Mouse (Mus musculus): Measurements from ENCODE around the gene Recql.

Recql gene

DNA sequence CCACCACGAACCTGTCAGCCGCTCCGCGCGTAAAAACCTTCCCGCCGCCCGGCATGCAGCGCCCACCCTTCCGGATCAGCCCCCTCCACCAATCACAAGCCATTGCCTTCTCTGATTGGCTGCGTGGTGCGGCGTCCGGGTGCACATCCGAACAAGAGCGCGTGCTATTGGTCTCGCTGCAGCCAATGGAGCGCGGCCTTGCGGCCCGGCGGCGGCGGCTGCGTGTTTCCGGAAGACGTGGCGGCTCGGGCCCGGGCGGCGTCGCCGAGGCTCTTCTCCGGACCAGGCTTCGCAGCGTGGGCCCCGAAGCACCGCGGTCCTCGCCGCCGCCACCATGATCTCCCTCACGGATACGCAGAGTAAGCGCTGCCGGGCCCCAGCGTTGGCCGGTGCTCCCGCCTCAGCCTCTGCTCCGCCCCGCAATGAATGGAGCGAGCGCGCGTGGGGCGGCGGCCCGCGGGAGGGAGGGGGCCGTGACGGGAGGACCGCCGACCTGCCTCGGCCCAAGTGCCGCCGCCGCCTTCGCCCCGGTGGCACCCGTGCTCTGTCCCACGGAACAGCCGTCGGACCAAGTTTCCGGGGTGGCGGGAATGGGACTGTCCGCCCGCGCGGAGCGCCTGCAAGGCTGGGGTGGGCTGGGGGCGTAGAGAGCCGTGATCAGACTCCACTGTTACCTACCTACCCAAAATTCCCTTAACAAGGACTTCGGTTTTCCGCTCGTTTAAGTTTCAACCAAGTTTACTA is at the start of gene Recql, which contains the start of gene Golt1b:
TSS of gene Recql (minus strand) at position 77 of the 744 bp plus-strand sequence.
TSS of gene Golt1b (plus strand) at position 211 of the 744 bp plus-strand sequence.
- in situ Hi-C loops (cut with MboI), result loop anchor here (25.0 kb wide), 1 partner anchor 375 kb away; the partner anchor contains the start of gene Cmas

DNA sequence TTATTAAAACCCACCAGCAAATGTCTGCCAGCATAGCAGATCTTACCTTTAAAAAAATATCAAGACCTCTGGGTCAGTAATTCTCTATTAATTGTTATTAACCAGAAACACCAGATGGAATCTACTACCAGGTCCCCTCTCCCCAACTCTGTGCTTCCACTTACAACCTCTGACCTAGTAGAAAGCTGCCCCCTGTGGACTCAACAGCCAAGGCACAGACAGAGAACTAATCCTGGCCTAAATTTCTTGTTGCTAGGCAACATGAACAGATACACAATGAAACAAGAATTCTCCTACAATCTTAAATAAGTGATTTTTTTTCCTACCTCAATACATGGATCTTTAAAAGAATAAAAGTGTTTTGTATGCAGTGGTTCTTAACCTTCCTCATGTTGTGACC is 42.2 kb upstream of the Recql start:
- in situ Hi-C loops (cut with MboI), result no loop called here

DNA sequence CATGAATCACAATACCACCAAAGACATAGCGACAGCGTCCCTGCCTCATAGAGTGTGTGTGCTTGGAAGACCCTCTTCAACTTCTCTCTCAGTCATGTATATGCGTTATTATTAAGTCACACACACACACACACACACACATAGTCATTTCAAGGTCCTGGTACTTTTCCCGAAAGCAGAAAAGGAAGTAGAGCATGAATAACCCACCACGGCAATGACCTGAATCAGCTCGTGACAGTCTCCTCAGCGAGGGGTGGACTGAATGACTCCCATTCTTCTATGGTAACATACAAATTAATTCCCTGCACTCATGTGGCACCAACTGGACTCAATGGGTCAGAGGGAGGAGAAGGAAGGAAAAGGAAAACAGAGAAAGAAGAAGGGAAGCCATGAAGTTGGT is 38.1 kb upstream of the Recql start:
- in situ Hi-C loops (cut with MboI), result no loop called here

DNA sequence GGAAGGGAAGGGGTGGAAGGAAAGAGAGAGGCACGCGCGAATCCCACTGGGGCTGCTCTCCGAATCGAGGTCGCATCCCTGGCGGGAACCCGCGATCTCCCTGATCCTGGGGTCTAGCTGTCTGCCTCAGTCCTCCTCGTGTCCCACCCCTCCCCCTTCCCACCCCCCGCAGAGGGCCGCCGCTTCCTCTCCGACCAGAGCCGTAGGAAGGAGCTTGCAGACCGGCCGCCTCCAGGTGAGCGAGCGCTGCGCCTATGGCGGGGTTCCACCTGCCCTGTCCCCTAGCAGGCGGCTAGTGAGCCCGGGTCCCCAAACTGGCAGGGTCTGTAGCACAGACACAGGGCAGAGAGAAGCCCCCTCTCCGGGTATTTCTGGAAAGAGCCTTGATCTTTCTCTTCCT is 27.7 kb upstream of the Recql start:
- in situ Hi-C loops (cut with MboI), result no loop called here

DNA sequence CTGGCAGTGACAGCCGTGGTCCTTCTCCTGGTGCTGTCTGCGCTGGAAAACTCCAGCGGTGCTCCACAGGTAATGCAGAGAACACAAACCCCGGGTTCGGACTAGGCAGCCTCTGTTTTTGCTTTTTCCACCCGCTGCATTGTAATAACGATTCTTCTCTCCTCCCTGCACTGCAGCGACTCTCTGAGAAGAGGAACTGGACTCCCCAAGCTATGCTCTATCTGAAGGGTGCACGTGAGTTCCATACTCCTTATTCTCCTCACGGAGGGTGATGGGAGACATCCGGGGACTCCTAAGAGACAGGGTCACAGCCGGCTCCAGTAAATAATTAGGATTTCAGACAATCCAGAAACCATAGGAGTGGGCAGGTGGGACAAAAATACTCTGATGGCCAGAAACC is 27.0 kb upstream of the Recql start:
- in situ Hi-C loops (cut with MboI), result no loop called here

DNA sequence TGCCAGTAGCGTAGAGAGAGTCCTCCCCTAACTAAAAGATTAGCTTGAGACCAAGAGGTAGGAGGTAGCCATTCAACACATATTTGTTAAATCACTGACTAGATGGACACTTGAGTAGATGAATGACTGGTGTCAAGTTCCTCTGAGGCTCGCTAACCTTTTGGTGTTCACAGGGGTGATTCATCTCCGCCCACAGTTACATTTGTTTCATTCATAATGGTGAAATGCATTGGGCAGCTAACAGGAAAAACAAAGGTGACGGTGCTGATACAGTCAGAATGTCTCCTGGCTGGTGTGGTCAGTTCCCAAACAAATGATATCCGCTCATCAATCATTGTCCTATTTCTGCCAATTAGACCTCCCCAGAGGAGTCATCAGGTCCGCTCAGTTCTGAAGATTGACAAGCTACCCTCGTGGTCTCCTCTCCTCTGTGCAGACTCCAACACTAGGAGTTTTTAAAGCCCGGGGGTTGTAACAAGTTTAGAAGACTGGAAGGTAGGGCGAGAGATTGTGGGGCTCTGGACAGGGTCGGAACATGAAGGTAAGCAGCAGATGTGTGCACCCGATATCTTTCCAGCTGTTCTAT is 26.1 kb upstream of the Recql start, which contains the start of gene Spx:
TSS of gene Spx (plus strand) at position 536 of the 586 bp plus-strand sequence.
- in situ Hi-C loops (cut with MboI), result no loop called here

DNA sequence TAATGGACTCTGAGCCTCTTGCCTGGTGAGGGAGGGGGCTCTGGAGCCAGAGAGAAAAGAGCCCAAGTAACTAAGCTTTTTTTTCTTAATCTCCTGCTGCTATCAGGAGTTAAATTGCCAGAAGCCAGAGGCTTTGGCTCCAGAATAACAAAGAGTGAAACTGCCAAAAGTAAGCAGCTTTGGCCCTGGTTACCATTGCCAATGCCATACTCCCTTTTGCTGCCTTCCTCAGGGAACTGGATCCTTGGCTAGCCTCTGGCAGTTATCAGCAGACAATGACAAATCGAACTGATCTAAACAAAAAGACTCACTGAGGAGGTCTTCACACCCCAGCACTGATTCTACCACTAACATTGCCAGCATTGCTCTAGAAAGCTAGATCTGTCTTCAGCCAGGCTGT is 24.3 kb upstream of the Recql start:
- in situ Hi-C loops (cut with MboI), result no loop called here

DNA sequence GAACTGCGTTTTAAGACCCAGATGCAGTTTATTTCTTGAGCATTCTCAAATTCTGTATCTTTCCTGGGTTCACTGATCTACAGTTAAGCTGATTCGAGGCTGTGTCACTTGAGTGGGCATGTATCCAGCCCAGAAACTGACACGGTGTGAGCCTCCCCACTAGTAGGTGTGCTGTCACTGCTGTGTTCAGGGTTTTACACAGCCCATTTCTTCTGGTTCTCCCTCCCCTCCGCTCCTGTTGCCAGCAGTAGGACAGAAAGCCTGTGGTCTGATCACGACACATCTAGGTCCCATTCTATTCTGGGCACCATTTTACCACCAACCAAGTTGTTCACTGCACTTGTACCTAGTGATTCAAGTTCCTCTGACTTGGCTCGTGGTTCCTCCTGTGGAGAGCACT is 8.9 kb upstream of the Recql start:
- in situ Hi-C loops (cut with MboI), result loop anchor here (25.0 kb wide), 1 partner anchor 367 kb away; the partner anchor contains the start of gene Cmas

DNA sequence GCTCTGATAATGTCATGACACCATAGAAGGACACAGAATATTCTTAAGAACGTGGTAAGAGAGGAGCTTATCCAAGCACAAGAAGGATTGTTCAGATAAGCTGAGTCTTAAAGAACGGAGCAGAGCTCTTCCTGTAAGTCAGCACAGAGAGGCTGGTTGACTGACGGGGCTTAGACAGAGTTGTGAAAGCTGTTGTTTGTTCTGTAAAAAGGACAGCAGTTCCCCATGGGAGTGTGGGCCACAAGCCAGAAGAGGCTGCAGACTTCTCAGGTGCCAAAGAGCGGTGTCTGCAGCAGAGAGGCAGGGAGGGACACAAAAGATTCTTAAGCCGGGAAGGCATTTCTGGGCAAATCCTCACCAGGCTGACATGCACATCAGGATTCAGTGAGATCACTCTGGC is 7.8 kb upstream of the Recql start:
- in situ Hi-C loops (cut with MboI), result loop anchor here (25.0 kb wide), 1 partner anchor 368 kb away; the partner anchor contains the start of gene Cmas

DNA sequence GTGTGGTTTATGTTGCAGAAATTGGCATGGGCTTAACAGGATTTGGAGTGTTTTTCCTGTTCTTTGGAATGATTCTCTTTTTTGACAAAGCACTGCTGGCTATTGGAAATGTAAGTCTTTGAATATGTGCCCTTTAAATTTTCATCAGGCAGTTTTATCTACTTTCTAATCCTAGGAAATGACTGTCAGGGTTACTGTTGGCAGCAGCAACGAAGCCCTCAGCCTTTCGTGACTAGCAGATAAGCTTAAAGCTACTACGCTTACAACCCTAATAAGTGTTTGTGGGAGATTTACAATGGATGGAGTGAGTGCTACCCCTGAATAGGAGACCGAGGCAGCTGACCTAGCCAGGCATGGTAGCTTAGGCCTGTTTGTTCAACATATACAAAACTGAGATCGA is 5.4 kb upstream of the Recql start:
- in situ Hi-C loops (cut with MboI), result loop anchor here (25.0 kb wide), 1 partner anchor 370 kb away; the partner anchor contains the start of gene Cmas

DNA sequence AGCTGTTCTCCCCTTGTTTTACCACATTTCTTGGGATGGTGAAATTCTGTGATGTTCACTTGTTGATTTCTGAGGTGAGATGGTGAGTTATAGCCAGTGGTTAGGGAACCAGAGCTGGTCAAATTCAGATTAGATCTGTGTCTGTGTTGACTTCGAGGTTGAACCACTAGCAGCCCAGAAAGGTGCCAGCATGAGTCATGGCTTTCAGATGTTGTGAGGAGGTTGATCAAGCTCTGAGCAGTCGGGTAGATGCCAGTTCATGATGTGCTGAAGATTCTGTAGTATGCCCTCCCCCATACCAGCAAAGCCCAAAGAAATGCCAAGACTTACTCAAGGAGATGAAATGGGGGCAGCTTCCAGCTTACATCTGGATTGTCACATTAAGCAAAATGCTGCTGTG is 2.2 kb upstream of the Recql start:
- in situ Hi-C loops (cut with MboI), result loop anchor here (25.0 kb wide), 1 partner anchor 373 kb away; the partner anchor contains the start of gene Cmas

DNA sequence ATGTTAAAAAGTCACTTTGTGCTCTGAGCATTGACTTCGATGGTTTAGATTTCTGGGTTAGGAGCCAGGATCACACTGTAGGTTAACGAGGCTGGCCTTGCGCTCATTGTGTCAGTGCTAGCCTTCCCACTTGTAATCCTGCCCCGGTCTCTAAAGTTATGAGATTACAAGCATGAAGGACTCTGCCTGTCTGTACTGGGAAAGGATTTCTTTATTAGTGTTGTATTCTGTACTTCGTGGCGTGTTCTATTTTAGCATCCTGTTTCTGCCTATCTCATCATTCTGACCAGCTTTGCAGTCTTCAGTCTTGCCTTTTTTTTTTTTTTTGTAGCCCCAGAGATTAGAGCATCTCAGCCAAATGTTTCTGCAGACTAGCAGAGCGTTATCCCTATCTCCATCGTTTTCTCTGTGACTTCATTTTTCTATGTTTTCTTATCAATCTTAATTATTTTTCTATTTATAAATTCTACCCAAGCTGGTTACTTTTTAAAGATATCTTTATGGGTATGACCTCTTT is 926 bp upstream of the Recql start:
- in situ Hi-C loops (cut with MboI), result loop anchor here (25.0 kb wide), 1 partner anchor 374 kb away; the partner anchor contains the start of gene Cmas

DNA sequence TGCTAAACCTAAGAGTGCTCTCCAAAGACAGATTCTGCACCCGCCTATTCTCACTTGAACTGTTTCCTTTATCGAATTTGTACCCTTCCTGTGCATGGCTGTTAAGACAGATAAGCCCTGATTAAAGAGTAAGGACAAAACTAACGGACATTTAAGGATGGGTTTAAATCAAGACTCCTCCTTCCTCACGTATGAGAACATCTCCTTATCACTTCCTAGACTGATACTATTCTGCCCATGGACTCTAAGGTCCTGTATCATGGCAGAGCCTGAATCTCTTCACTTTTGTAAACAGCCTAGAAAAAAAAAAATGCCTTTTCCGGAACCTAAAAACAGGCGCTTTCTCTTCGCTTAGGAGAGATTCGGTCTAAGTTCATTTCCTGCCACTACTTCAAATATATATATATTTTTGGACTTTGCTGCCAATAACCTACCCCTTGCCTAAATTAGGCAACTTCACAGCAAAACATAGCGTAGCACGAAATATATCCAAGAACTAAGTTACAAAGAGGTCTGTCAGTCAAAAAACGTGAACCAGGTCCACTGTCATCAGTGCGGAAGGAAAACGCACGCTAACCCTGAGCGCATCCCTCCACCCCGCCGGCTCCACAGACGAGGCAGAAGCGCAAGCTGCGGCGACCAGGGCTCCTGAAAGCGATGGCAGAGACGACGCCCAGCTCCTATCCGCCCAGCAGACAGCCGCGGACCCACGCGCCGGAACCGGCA is 439 bp downstream of the Recql start:
- in situ Hi-C loops (cut with MboI), result loop anchor here (25.0 kb wide), 1 partner anchor 376 kb away; the partner anchor contains the start of gene Cmas

DNA sequence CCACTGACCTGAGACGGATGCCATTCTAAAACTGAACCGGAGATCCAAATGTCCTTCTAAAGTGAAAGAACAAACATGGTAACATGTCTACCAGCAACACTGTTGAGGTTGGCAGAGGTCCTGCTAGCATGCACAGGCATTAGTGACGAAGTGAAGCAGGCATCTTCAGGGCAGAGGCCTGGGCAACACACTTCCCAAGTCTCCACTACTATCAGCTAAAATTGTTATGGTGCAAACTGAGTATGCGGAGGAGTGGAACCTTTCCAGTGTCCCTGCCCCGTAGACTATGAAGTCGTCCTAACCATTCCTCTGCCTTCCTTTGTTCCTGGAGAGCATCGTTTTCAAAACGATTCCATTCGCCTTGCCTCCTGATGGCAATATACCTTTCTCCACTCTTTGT is 2.4 kb downstream of the Recql start:
- in situ Hi-C loops (cut with MboI), result loop anchor here (25.0 kb wide), 1 partner anchor 378 kb away; the partner anchor contains the start of gene Cmas

DNA sequence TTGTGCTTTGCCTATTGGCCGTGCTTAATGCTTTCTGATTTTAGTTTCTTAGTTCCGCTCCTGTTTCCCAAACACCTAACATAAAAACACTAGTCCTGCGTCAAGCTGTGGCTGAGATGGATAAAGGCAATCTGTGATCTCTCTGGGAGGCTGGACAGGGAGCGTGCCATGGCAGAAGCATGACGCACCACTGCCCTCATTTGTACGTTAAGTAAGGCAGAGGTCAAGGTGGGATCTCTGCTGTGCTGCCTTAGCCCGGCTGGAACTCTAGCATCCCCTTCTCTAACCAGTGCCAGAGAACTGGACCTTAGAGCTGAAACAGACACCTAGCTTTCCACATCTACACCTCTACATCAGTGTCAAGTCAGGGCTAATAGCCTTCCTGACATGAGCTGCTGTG is 5.3 kb downstream of the Recql start:
- in situ Hi-C loops (cut with MboI), result loop anchor here (25.0 kb wide), 1 partner anchor 381 kb away; the partner anchor contains the start of gene Cmas

DNA sequence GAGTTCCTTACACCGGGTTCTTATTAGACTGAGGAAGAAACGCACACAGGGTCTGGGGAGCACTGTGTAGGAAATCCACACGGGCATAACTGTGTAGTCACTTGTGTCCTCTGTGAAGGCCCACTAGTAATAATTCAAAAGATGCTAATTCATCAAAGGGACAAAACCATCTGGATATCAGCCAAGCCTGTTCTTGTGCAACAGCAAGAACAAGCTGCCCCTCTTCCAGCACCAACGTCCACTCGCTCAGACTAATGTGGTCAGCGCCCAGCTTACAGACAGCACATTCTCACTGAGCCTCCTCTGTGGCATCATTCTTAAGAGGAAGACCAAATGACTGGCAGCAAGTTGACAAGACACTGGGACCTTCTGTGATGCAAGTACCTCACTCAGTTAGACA is 6.9 kb downstream of the Recql start:
- in situ Hi-C loops (cut with MboI), result loop anchor here (25.0 kb wide), 1 partner anchor 382 kb away; the partner anchor contains the start of gene Cmas

DNA sequence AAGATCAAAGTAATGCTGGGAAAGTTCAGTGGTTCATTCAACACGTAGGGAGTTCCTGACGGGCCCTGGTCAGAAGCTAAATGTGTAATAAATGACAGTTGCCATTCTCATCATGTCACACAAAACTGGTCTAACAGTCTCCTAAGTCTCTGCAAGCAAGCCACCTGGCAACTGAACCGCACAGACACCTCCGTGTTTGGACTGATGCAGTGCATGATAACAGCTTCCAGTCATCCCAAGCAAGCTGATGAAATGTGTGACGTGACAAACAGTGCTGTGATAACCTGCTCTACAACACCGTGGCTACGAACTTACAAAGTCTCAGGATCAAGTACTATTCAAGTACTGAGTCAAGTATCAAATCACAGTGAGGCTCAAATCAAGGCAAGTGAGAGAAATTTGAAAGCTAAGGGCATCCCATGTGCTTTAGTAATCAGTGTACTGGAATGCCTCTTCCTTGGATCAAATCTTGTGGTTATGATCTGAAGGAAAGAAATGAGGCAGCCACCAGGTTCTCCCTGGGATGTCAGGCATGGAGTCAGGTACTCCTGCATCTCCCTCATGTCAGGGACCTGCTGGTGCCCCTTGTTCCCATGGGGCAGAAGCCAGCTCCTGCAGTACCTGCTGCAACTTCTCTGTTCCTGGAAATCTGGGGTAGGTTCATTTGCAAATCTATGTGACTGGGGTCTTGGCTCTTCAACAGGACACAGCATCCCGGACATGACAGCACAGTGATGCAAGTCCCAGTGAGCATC is 8.1 kb downstream of the Recql start:
- in situ Hi-C loops (cut with MboI), result loop anchor here (25.0 kb wide), 1 partner anchor 384 kb away; the partner anchor contains the start of gene Cmas

DNA sequence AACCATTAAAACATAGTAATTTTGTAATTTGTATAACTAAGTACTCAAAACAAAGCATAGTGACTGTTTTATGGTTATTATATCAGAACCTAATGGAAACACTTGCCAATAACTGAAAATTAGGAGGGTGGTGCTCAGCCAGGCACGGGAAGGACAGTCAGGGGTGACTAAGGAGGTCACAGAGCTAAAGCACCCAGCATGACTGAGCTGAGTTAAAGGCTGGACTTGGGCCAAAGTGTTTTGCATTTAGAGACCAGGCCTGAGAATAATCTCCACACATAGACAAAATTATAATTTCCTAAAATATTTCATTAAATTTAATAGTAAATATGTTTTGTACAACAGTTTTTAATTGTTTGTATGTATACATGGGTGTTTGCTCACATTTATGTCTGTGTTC is 9.8 kb downstream of the Recql start:
- in situ Hi-C loops (cut with MboI), result loop anchor here (25.0 kb wide), 1 partner anchor 385 kb away; the partner anchor contains the start of gene Cmas

DNA sequence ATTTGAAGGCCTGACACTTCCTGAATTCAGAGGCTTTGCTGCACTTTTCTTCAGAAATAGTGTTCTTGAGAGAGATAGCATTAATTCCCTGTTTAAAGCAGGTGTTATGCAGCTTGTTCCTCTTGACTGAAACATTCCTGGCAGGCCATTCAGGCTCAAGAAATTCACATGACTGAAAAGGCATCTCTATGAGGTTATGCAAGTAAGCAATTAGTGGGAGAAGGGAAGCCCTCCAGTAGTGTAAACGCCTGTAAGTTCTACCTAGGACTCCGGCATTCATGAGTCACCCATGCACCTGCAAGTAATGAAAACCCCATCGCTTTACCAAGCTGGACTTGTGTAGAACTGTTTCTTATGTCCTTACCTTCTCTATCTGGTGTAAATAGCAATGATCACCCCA is 17.3 kb downstream of the Recql start:
- in situ Hi-C loops (cut with MboI), result no loop called here

DNA sequence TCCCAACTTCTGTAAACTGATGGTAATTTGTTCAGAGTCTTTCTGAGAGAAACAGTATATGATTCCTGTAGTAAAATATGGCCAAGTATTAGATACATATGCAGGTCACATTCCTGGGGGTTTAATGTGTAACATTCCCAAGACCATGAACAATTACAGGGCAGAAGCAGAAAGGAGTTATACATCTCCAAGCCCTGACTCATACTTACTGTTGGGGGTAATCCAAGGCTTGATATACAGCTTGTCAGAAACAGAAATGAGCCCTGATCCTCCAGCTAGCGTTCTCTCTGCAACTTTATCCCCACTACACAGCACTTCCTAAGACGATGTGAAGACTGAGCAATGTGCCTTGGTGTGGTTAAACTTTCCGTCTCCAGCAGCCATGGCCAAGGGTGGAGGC is 19.3 kb downstream of the Recql start:
- in situ Hi-C loops (cut with MboI), result no loop called here

DNA sequence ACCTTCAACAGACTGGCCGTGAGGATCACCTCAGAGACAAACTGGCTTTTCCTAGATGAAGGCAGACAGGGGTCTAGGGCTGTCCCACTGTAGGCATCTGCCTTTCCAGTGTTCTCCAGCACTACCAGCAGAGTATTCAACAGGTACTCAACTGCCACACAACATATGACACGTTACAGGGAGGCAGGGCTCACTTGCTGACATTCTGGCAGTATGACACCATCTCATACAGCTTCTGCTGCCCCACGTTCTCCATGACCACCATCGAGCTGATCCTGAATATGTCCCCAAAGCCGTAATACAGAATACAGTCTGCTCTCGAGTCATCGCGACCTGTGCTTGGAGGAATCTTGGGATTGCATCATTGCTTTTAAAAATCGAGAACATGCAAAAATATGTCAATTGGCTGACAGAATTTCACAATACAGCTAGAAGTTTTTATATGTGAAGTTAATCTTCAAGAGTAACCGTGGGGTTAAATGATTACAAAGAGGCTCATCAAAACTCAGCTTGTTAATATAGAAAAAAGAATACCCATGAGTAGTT is 20.3 kb downstream of the Recql start:
- in situ Hi-C loops (cut with MboI), result no loop called here

All from mature B cell (primary cell).